Mouse (Mus musculus) stomach, postnatal 0 days (tissue): ENCODE data around the gene Sema3b.

Source experiments
- CTCF ChIP-seq: IDR thresholded peaks from 2 replicates; pipeline ENCODE4 v1.5.1; 2016; ENCODE audit warnings: antibody characterized with exemption, low read depth, mild to moderate bottlenecking, moderate library complexity
- EP300 ChIP-seq: optimal IDR thresholded peaks from 2 replicates; pipeline ENCODE3; 2016; ENCODE audit warnings: antibody characterized with exemption

DNA sequence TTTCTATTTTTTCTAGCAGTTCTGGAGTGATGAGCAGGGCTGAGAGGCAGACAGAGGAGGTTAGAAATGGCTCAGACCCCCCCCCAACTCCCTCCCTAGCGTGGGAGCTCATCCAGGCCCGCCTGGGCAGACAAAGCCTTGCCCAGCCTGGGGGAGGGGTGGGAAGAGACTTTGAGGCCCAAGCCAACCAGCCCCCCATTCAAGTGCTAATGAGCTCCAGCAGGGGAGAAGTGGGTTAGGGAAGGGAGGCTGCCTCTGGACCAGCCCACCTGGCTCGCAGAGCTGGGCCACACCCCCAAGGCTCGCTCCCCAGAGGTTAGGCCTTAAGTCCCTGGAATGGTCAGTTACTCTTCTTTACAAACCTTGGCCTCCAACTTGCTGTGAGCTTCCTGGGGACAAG lies 21.5 kb upstream of the Sema3b start:
- TF ChIP-seq CTCF (no peak), EP300 (no peak)
